Mouse (Mus musculus): ENCODE data around the gene Lmntd2.

- peak; percentile 98 for TF ChIP-seq CTCF (IDR thresholded peaks at IDR 0.05; ENCODE audit: low read depth)
- TF ChIP-seq EP300 (IDR thresholded peaks at IDR 0.05; ENCODE audit: low read depth): no peak
Observed at GRCm38 (mm10) chr7:141176173-141176572, 37.7 kb downstream of the Lmntd2 start.

Measured in liver, postnatal 0 days (tissue).